Comparison of ENCODE assay signal across 14 mouse cellular contexts in genomic region chr7:70821861-70822260, GRCm38 (mm10).
DNase-seq lines count a peak whose midpoint lies in the region; ATAC-seq and TF ChIP-seq lines count a peak whose summit lies in the region.
"Had no signal": no experiment of that assay in that cellular context is flagged by ENCODE, and none has a peak within 500 bp of the region (broad histone marks: within the 10 kb centered on the region; RNA-seq: fewer than 3 reads in every experiment).

No protein-coding gene starts in this region.

- H3K4me2 ChIP-seq in hindbrain, postnatal 0 days (ENCODE audit: low read depth, low read length), result no peak overlapping the region
- no peak overlapping the region for H3K4me2 ChIP-seq in lung, embryonic 15.5 days
- H3K4me2 ChIP-seq: forebrain, embryonic 12.5 days had no signal

- no peak overlapping the region for H3K4me3 ChIP-seq in hindbrain, postnatal 0 days (ENCODE audit: low read length)
- H3K4me3 ChIP-seq in hindbrain, embryonic 10.5 days, result no peak overlapping the region
- H3K4me3 ChIP-seq in lung, embryonic 15.5 days, result no peak overlapping the region
- H3K4me3 ChIP-seq in testis, adult 2 months (ENCODE audit: control insufficient read depth, low read depth, low read length), result peak overlapping the region; percentile 3; the same call in 1 of the 2 replicates
- H3K4me3 ChIP-seq: forebrain, embryonic 12.5 days; heart, embryonic 13.5 days; midbrain, embryonic 10.5 days had no signal

- no peaks in the 10 kb centered on the region for H3K27me3 ChIP-seq in hindbrain, postnatal 0 days (ENCODE audit: insufficient read depth, low read length)
- H3K27me3 ChIP-seq in hindbrain, embryonic 10.5 days (ENCODE audit: insufficient read depth, poor library complexity, severe bottlenecking), result no peaks in the 10 kb centered on the region; the same call in 1 of the 2 replicates
- H3K27me3 ChIP-seq in lung, embryonic 15.5 days, result no peaks in the 10 kb centered on the region
- no peaks in the 10 kb centered on the region for H3K27me3 ChIP-seq in testis, adult 2 months (ENCODE audit: control insufficient read depth, insufficient read depth, low read length)
- H3K27me3 ChIP-seq: embryonic facial prominence, embryonic 12.5 days; forebrain, embryonic 12.5 days; heart, embryonic 13.5 days had no signal

- peak overlapping the region; percentile 7; the same call in 1 of the 2 replicates for H3K27ac ChIP-seq in hindbrain, postnatal 0 days
- H3K27ac ChIP-seq in hindbrain, embryonic 10.5 days, result no peak overlapping the region
- peak overlapping the region; percentile 43 for H3K27ac ChIP-seq in lung, embryonic 15.5 days
- H3K27ac ChIP-seq in testis, adult 2 months (ENCODE audit: control insufficient read depth, insufficient read depth, low read depth, low read length), result no peak overlapping the region
- H3K27ac ChIP-seq: forebrain, embryonic 12.5 days; limb, embryonic 12.5 days; midbrain, embryonic 10.5 days had no signal

- 57% methylated on average over 4 of the region's 4 CpGs for WGBS in hindbrain, postnatal 0 days
- WGBS in hindbrain, embryonic 10.5 days, result 85% methylated on average over 4 of the region's 4 CpGs
- 83% methylated on average over 4 of the region's 4 CpGs for WGBS in lung, embryonic 15.5 days

- no peaks in the 10 kb centered on the region for H3K36me3 ChIP-seq in hindbrain, postnatal 0 days (ENCODE audit: insufficient read depth, low read length)
- H3K36me3 ChIP-seq in hindbrain, embryonic 10.5 days, result no peaks in the 10 kb centered on the region
- H3K36me3 ChIP-seq in lung, embryonic 15.5 days, result no peaks in the 10 kb centered on the region
- no peaks in the 10 kb centered on the region for H3K36me3 ChIP-seq in testis, adult 2 months (ENCODE audit: control insufficient read depth, insufficient read depth, low read length)
- H3K36me3 ChIP-seq: embryonic facial prominence, embryonic 12.5 days; forebrain, embryonic 12.5 days; heart, embryonic 13.5 days; limb, embryonic 12.5 days; midbrain, embryonic 10.5 days had no signal

- TF ChIP-seq CTCF in hindbrain, postnatal 0 days (IDR thresholded peaks at IDR 0.05; ENCODE audit: low read depth), result no peak
- no peak for TF ChIP-seq CTCF in testis, adult 2 months (IDR thresholded peaks at IDR 0.05; ENCODE audit: control insufficient read depth, insufficient read depth, insufficient replicate concordance, low read depth, low read length)

- H3K4me1 ChIP-seq in hindbrain, postnatal 0 days (ENCODE audit: insufficient read depth, low read length), result no peaks in the 10 kb centered on the region
- H3K4me1 ChIP-seq in hindbrain, embryonic 10.5 days (replicated peaks), result peaks cover 13% of the 10 kb centered on the region
- no peaks in the 10 kb centered on the region for H3K4me1 ChIP-seq in lung, embryonic 15.5 days
- no peaks in the 10 kb centered on the region for H3K4me1 ChIP-seq in testis, adult 2 months (ENCODE audit: control insufficient read depth, insufficient read depth, low read length)
- H3K4me1 ChIP-seq: forebrain, embryonic 12.5 days had no signal

- ATAC-seq in hindbrain, postnatal 0 days, result no peak
- ATAC-seq in lung, embryonic 15.5 days (ENCODE audit: borderline replicate concordance, extremely low read depth, low FRiP score, low TSS enrichment), result 0 out of 2 replicates have a peak, but pooled peaks have one; percentile 14
- ATAC-seq in granulocyte monocyte progenitor cell, adult 5-6 weeks (replicated peaks; ENCODE audit: poor library complexity, severe bottlenecking), result no peak
- ATAC-seq: intestine, postnatal 0 days had no signal

- H3K9me3 ChIP-seq in hindbrain, postnatal 0 days (ENCODE audit: low read length), result no peaks in the 10 kb centered on the region
- no peaks in the 10 kb centered on the region for H3K9me3 ChIP-seq in hindbrain, embryonic 10.5 days
- no peaks in the 10 kb centered on the region for H3K9me3 ChIP-seq in lung, embryonic 15.5 days
- H3K9me3 ChIP-seq: embryonic facial prominence, embryonic 12.5 days; forebrain, embryonic 12.5 days; heart, embryonic 13.5 days; limb, embryonic 12.5 days; midbrain, embryonic 10.5 days had no signal

- no peak overlapping the region for H3K9ac ChIP-seq in hindbrain, postnatal 0 days (replicated peaks; ENCODE audit: low read length)
- no peak overlapping the region for H3K9ac ChIP-seq in lung, embryonic 15.5 days
- H3K9ac ChIP-seq: embryonic facial prominence, embryonic 12.5 days; forebrain, embryonic 12.5 days; heart, embryonic 13.5 days; limb, embryonic 12.5 days had no signal

- TF ChIP-seq POLR2A in testis, adult 2 months (IDR thresholded peaks at IDR 0.05; ENCODE audit: control insufficient read depth, low read depth, low read length), result no peak

- no peak for DNase-seq in hindbrain, postnatal 0 days (ENCODE audit: low spot score)
- DNase-seq in hindbrain, embryonic 10.5 days (ENCODE audit: low spot score), result no peak
- no peak for DNase-seq in lung, postnatal 14 days
- no peak for DNase-seq in testis, postnatal 14 days (ENCODE audit: low spot score)
- DNase-seq: thymus, postnatal 36 days had no signal

Comparison
In these comparisons a context has a peak if more than half of its experiments do, and no peak if none do; other contexts are left out.
1. H3K27ac ChIP-seq: peak in hindbrain, postnatal 0 days (single experiment) and lung, embryonic 15.5 days (single experiment); none in hindbrain, embryonic 10.5 days (single experiment) and testis, adult 2 months (single experiment).